Mouse (Mus musculus): ENCODE data around the gene Mcm6.
"Not testable (repeated sequence)": the region's sequence is repeated elsewhere in the genome, so short reads cannot be mapped to it uniquely, and the experiment has no call there.

Mcm6 gene

GRCm38 (mm10) chr1:128358916-128359553 is 429 bp downstream of the Mcm6 start:
- ChIA-PET CTCF (interaction anchor here in 3 of 4 experiments (0.6 to 2.4 kb wide), 7 partner anchors 10 to 1991 kb away, joined by 3 to 14 read pairs (median 4); partner anchors contain the start of gene Dars (in 1 of the 3)), POLR2A (interaction anchor here (0.5 to 17.5 kb wide), 104 partner anchors 8 to 1168 kb away, joined by 3 to 654 read pairs (median 5); partner anchors contain the start of genes Dars (in 4 of the 4), Ccnt2 (in 1 of the 4), Cxcr4 (in 1 of the 4) and Lct (in 1 of the 4))

DNA sequence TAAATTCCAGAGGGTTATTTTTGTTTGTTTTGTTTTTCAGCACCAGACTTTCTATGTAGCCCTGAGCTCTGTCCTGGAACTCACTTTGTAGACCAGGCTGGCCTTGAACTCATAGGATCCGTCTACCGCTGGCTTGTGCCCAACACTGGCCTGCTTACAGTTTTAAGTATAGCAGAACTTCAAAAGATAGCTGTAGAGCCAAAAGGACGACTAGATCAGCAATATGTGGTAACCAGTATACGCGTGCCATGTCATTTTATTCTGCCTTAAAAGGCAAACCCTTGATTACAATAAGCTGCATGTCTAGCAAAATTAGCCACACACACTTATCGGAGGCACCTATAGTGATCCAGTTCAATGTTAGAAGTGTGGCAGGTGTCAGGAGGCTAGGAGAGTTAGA is 1.2 kb downstream of the Mcm6 start:
- POLR2A ChIA-PET: interaction anchor here (0.6 to 17.5 kb wide), 56 partner anchors 7 to 851 kb away, joined by 3 to 654 read pairs (median 7); partner anchors contain the start of genes Dars (in 4 of the 4), Ccnt2 (in 1 of the 4), Cxcr4 (in 1 of the 4) and Lct (in 1 of the 4)
- CTCF ChIA-PET: interaction anchor here in 3 of 4 experiments (0.6 to 2.4 kb wide), 6 partner anchors 10 to 59 kb away, joined by 3 to 14 read pairs (median 3); partner anchors contain the start of gene Dars (in 1 of the 3)

DNA sequence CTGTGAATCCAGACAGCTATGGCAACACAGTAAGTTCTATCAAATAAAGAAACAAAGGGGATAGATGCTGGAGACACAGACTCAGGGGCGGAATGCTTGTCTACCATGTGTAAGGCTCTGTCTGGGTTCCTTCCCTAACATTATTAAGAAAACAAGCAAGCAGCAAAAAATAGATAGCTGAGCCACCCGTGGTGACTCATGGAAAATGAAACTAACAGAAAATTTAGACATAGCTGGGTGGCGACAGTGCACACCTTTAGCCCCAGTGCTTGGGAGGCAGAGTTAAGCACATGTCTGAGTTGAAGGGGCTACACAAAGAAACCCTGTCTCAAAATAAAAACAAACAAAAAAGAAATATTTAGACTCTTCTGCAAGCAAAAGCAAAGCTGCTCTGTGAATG is 2.0 kb downstream of the Mcm6 start:
- CTCF ChIA-PET: interaction anchor here in 2 of 4 experiments (1.1 to 1.3 kb wide), 3 partner anchors 10 to 14 kb away, joined by 3 to 4 read pairs (median 3); no protein-coding TSS in a partner anchor
- POLR2A ChIA-PET: interaction anchor here (0.5 to 17.5 kb wide), 33 partner anchors 8 to 504 kb away, joined by 3 to 654 read pairs (median 14); partner anchors contain the start of genes Dars (in 4 of the 4), Cxcr4 (in 1 of the 4) and Lct (in 1 of the 4)

DNA sequence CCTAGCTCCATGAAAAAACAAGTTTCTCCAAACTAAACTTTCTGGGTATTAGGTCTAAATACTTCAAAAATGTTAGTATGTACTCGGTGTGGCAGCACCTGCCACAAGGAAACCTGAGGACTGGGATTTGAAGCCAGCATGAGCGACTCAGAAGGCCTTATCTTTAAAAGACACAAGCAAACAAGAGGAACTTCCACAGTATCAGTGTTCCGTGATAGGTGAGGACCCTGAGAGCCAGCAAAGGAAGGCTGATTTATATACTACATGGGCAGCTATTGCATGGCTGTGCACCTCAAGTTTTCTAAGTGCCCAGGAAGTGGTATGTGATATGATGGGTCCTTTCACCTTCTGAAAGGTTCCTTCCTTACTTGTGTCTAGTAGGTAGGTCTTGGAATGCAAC is 6.4 kb downstream of the Mcm6 start:
- ChIA-PET CTCF (interaction anchor here in 1 of 4 experiments (0.7 kb wide), 1 partner anchor 458 kb away, joined by 3 read pairs; no protein-coding TSS in a partner anchor), POLR2A (interaction anchor here in 2 of 4 experiments (1.3 to 17.5 kb wide), 5 partner anchors 9 to 64 kb away, joined by 4 to 654 read pairs (median 8); partner anchors contain the start of genes Dars (in 1 of the 2) and Lct (in 1 of the 2))

DNA sequence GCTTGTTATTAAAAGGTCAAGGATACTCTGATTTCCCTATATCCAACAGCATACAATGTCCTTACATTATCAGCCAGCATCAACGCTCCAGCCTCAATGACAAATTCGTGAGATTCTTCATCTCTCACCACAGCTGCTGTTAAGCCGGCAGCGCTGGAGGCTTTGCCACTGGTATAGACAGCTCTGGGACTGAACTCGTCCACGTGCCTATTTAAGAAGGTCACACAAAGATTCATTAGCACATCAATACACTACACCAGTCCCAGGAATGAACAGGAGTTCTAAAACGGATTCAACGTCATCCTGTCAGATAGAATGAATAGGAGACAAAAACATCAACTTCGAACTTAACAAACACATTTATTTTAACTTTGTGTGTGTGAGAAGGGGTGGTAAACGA is 15.2 kb downstream of the Mcm6 start:
- CTCF ChIA-PET: interaction anchor here in 2 of 4 experiments (0.8 to 1.6 kb wide), 2 partner anchors 25 to 844 kb away, joined by 3 read pairs; no protein-coding TSS in a partner anchor

GRCm38 (mm10) chr1:128337708-128338320 is 21.6 kb downstream of the Mcm6 start:
- CTCF ChIA-PET: no interaction called here
- POLR2A ChIA-PET: interaction anchor here in 3 of 4 experiments (0.7 to 29.2 kb wide), 7 partner anchors 8 to 22 kb away, joined by 3 to 654 read pairs (median 4); partner anchors contain the start of genes Mcm6 (in 2 of the 3) and Lct (in 1 of the 3)

More for the DNA sequence above, 15.2 kb downstream of the Mcm6 start:
- POLR2A ChIA-PET: interaction anchor here (0.6 to 29.2 kb wide), 19 partner anchors 11 to 476 kb away, joined by 3 to 654 read pairs (median 4); partner anchors contain the start of genes Mcm6 (in 4 of the 4), Dars (in 1 of the 4) and Rab3gap1 (in 1 of the 4)

GRCm38 (mm10) chr1:128330313-128330712 is 29.2 kb downstream of the Mcm6 start:
- CTCF ChIA-PET: no interaction called here
- POLR2A ChIA-PET: interaction anchor here in 2 of 4 experiments (0.6 to 29.2 kb wide), 8 partner anchors 8 to 86 kb away, joined by 3 to 654 read pairs (median 3); partner anchors contain the start of genes Dars (in 1 of the 2) and Mcm6 (in 1 of the 2)

- POLR2A ChIA-PET: interaction anchor here in 2 of 4 experiments (0.8 to 29.2 kb wide), 9 partner anchors 10 to 304 kb away, joined by 3 to 654 read pairs (median 3); partner anchors contain the start of genes Dars (in 1 of the 2) and Mcm6 (in 1 of the 2)
- CTCF ChIA-PET: no interaction called here
Measured at GRCm38 (mm10) chr1:128328218-128328617, 31.2 kb downstream of the Mcm6 start, which contains the start of gene Lct. Lct (minus strand) TSS chr1:128328318.

GRCm38 (mm10) chr1:128327165-128327564 is 32.3 kb downstream of the Mcm6 start:
- ChIA-PET POLR2A (interaction anchor here in 2 of 4 experiments (0.5 to 29.2 kb wide), 8 partner anchors 11 to 591 kb away, joined by 3 to 654 read pairs (median 3); partner anchors contain the start of gene Mcm6 (in 1 of the 2)), CTCF (no interaction called here)

DNA sequence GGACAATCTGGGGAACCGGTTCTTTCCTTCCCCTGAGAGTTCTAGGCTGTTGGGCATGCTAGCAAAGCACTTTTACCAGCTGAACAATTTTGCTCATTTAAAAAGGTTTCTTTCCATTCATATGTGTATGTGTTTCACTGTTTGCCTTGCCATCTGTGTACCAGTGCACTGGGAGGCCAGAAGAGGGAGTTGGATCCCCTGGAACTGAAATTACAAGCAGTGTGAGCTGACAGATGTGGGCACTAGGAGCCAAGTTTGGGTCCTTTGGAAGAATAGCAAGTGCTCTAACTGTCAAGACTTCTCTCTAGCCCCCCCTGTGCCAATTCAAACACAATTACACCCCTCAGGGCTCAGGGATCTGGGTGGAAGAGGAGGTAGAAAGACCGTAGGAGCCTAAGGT is 34.7 kb downstream of the Mcm6 start:
- ChIA-PET POLR2A (interaction anchor here in 2 of 4 experiments (0.6 to 29.2 kb wide), 2 partner anchors 34 to 527 kb away, joined by 5 to 654 read pairs; partner anchors contain the start of gene Mcm6 (in 1 of the 2)), CTCF (no interaction called here)

- ChIA-PET CTCF (interaction anchor here in 2 of 4 experiments (0.6 to 1.3 kb wide), 3 partner anchors 37 to 498 kb away, joined by 3 to 4 read pairs (median 3); partner anchors contain the start of gene Mcm6 (in 1 of the 2)), POLR2A (interaction anchor here in 3 of 4 experiments (0.7 to 29.2 kb wide), 8 partner anchors 8 to 562 kb away, joined by 3 to 654 read pairs (median 6); partner anchors contain the start of gene Mcm6 (in 2 of the 3))
Measured at GRCm38 (mm10) chr1:128323026-128323643, 36.3 kb downstream of the Mcm6 start.

- POLR2A ChIA-PET: interaction anchor here in 2 of 4 experiments (0.7 to 2.2 kb wide), 5 partner anchors 9 to 40 kb away, joined by 3 to 15 read pairs (median 3); partner anchors contain the start of gene Mcm6 (in 1 of the 2)
- CTCF ChIA-PET: not testable (repeated sequence)
Measured at GRCm38 (mm10) chr1:128319266-128319665, 40.2 kb downstream of the Mcm6 start.

- POLR2A ChIA-PET: interaction anchor here in 1 of 4 experiments (0.8 kb wide), 1 partner anchor 9 kb away, joined by 3 read pairs; no protein-coding TSS in a partner anchor
- CTCF ChIA-PET: no interaction called here
Measured at GRCm38 (mm10) chr1:128314665-128315064, 44.8 kb downstream of the Mcm6 start.

GRCm38 (mm10) chr1:128309043-128309442 is 50.4 kb downstream of the Mcm6 start:
- POLR2A ChIA-PET: no interaction called here
- CTCF ChIA-PET: interaction anchor here in 1 of 4 experiments (1.1 kb wide), 1 partner anchor 23 kb away, joined by 3 read pairs; no protein-coding TSS in a partner anchor

- ChIA-PET POLR2A (interaction anchor here in 1 of 4 experiments (1.0 to 1.2 kb wide), 3 partner anchors 22 to 258 kb away, joined by 3 to 6 read pairs (median 3); no protein-coding TSS in a partner anchor), CTCF (no interaction called here)
Measured at GRCm38 (mm10) chr1:128303900-128304299, 55.6 kb downstream of the Mcm6 start.

- POLR2A ChIA-PET: interaction anchor here in 2 of 4 experiments (0.6 to 1.4 kb wide), 5 partner anchors 11 to 121 kb away, joined by 3 to 6 read pairs (median 4); partner anchors contain the start of genes Dars (in 1 of the 2) and Mcm6 (in 1 of the 2)
- CTCF ChIA-PET: no interaction called here
Measured at GRCm38 (mm10) chr1:128295717-128296528, 63.5 kb downstream of the Mcm6 start.

DNA sequence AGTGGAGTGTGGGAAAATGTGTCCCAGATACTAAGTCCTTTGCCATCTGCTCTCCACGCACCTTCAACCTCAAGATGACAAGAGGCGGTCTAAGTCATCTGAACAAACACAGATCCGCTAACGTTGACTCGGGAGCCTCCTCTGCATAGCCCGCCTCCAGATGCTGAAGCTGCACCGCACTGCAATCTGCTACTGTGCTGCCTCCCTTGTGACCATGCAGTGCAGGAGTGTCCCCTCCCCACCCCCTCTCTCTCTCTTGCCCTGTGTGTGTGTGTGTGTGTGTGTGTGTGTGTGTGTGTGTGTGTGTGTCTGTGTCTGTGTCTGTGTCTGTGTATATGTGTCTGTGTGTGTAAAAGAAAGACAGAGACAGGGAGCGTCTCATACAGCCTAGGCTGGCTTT is 64.2 kb downstream of the Mcm6 start:
- ChIA-PET CTCF (no interaction called here), POLR2A (interaction anchor here in 2 of 4 experiments (0.6 to 1.4 kb wide), 5 partner anchors 12 to 122 kb away, joined by 3 to 6 read pairs (median 4); partner anchors contain the start of genes Dars (in 1 of the 2) and Mcm6 (in 1 of the 2))

All from embryonic stem cell, embryonic (primary cell).